Mouse (Mus musculus) neural tube, embryonic 12.5 days (tissue): Measurements from ENCODE around the gene Zbtb48. TPM values are rescaled to one million over a fixed set of nuclear protein-coding genes. Genes with fewer than 3 reads are reported as not detected.
"Not testable (repeated sequence)": the region's sequence is repeated elsewhere in the genome, so short reads cannot be mapped to it uniquely, and the experiment has no call there.

ENCODE experiments used
- ATAC-seq: fragments of 200-750 bp; cut with Nextera tagmentation; 2 replicates; pipeline ENCODE4 v1.8.0; 2017; ENCODE audit warnings: low read depth, mild to moderate bottlenecking, moderate TSS enrichment, moderate library complexity; ENCODE audit not compliant: low FRiP score
- H3K27ac ChIP-seq: fragments of 300-500 bp; sonication (generic); 2 replicates; pipeline ENCODE4 v1.5.1; 2016
- H3K27me3 ChIP-seq: fragments of 300-500 bp; sonication (generic); replicated peaks from 2 replicates; pipeline ENCODE4 v1.6.1; 2016; ENCODE audit warnings: mild to moderate bottlenecking
- H3K36me3 ChIP-seq: fragments of 300-500 bp; sonication (generic); 2 replicates; pipeline ENCODE4 v1.6.1; 2016; ENCODE audit warnings: mild to moderate bottlenecking
- H3K4me1 ChIP-seq: fragments of 300-500 bp; sonication (generic); 2 replicates; pipeline ENCODE4 v1.6.1; 2016
- H3K4me2 ChIP-seq: fragments of 300-500 bp; sonication (generic); replicated peaks from 2 replicates; pipeline ENCODE4 v1.6.1; 2016; ENCODE audit warnings: mild to moderate bottlenecking
- H3K4me3 ChIP-seq: fragments of 300-500 bp; sonication (generic); 2 replicates; pipeline ENCODE4 v1.5.1; 2016
- H3K9ac ChIP-seq: fragments of 300-500 bp; sonication (generic); 2 replicates; pipeline ENCODE4 v1.6.1; 2016; ENCODE audit warnings: mild to moderate bottlenecking
- H3K9me3 ChIP-seq: fragments of 300-500 bp; sonication (generic); 2 replicates; pipeline ENCODE4 v1.6.1; 2016; ENCODE audit warnings: mild to moderate bottlenecking
- WGBS: fragments of 180-500 bp; shearing (Covaris S2); methylation state at CpG from one replicate; pipeline ENCODE4 v1.1.7; 2016; 5-methylcytosine and 5-hydroxymethylcytosine counted together
- polyA plus RNA-seq: library from polyadenylated mRNA; unstranded; fragments of >200 nt; fragmentation: Nextera tagmentation; extraction: Ambion mirVana; gene quantifications from 2 replicates; pipeline ENCODE4 v1.2.1, GENCODE M21; 2016

Zbtb48 gene
- polyA plus RNA-seq, 1 experiment from 2014 or later, result 17.8 TPM

- no peak overlapping the region for H3K9ac ChIP-seq
- 92% methylated on average over 3 of the region's 3 CpGs for WGBS
- H3K4me3 ChIP-seq, result no peak overlapping the region
- H3K4me1 ChIP-seq, result peaks cover 12% of the 10 kb centered on the region
- no peak overlapping the region for H3K4me2 ChIP-seq
- H3K27me3 ChIP-seq, result no peaks in the 10 kb centered on the region
- no peak for ATAC-seq
- H3K36me3 ChIP-seq, result peaks cover 70% of the 10 kb centered on the region
- H3K27ac ChIP-seq, result no peak overlapping the region
- no peaks in the 10 kb centered on the region for H3K9me3 ChIP-seq
Measured at GRCm38 (mm10) chr4:152043171-152043570, 15.7 kb upstream of the Zbtb48 start.

GRCm38 (mm10) chr4:152041924-152042641, 14.6 kb upstream of the Zbtb48 start:
- no peak overlapping the region for H3K4me2 ChIP-seq
- peaks cover 12% of the 10 kb centered on the region for H3K4me1 ChIP-seq
- ATAC-seq, result no peak
- WGBS, result 97% methylated on average over 22 of the region's 22 CpGs
- no peak overlapping the region for H3K27ac ChIP-seq
- no peak overlapping the region for H3K4me3 ChIP-seq
- no peaks in the 10 kb centered on the region for H3K9me3 ChIP-seq
- peaks cover 60% of the 10 kb centered on the region for H3K36me3 ChIP-seq
- H3K27me3 ChIP-seq, result no peaks in the 10 kb centered on the region
- no peak overlapping the region for H3K9ac ChIP-seq

- ATAC-seq, result no peak
- Histone ChIP-seq H3K9ac (peak overlapping the region; percentile 92), H3K4me1 (peaks cover 12% of the 10 kb centered on the region), H3K9me3 (no peaks in the 10 kb centered on the region), H3K36me3 (peaks cover 39% of the 10 kb centered on the region), H3K4me2 (peak overlapping the region; percentile 96), H3K27me3 (no peaks in the 10 kb centered on the region), H3K4me3 (peak overlapping the region; percentile 99), H3K27ac (no peak overlapping the region)
- 5% methylated on average over 25 of the region's 25 CpGs for WGBS
Measured at GRCm38 (mm10) chr4:152039831-152040310, 12.4 kb upstream of the Zbtb48 start.

- Histone ChIP-seq H3K4me3 (peak within 1 kb of the TSS; percentile 99), H3K4me2 (peak within 1 kb of the TSS; percentile 96), H3K4me1 (peaks cover 12% of the 10 kb centered on the region), H3K36me3 (peaks cover 33% of the 10 kb centered on the region), H3K27ac (no peak within 1 kb of the TSS), H3K27me3 (no peaks in the 10 kb centered on the region), H3K9ac (peak within 1 kb of the TSS; percentile 92), H3K9me3 (no peaks in the 10 kb centered on the region)
- peak; percentile 87 for ATAC-seq
- WGBS, result under 1% methylated on average over 60 of the region's 86 CpGs
Measured at GRCm38 (mm10) chr4:152038985-152039830, 11.7 kb upstream of the Zbtb48 start, which contains the start of gene Nol9. TSS of gene Nol9 (plus strand) at chr4:152039321.

- no peaks in the 10 kb centered on the region for H3K27me3 ChIP-seq
- ATAC-seq, result no peak
- H3K9me3 ChIP-seq, result no peaks in the 10 kb centered on the region
- H3K36me3 ChIP-seq, result peaks cover 25% of the 10 kb centered on the region
- H3K27ac ChIP-seq, result no peak within 1 kb of the TSS
- WGBS, result 55% methylated on average over 10 of the region's 10 CpGs
- H3K4me2 ChIP-seq, result peak within 1 kb of the TSS; percentile 96
- H3K4me1 ChIP-seq, result peaks cover 12% of the 10 kb centered on the region
- peak within 1 kb of the TSS; percentile 99 for H3K4me3 ChIP-seq
- H3K9ac ChIP-seq, result peak within 1 kb of the TSS; percentile 92
Measured at GRCm38 (mm10) chr4:152038225-152038984, 10.9 kb upstream of the Zbtb48 start, which contains the start of gene Tas1r1. TSS of gene Tas1r1 (minus strand) at chr4:152038568.

GRCm38 (mm10) chr4:152036464-152036863, 9.0 kb upstream of the Zbtb48 start:
- H3K27ac ChIP-seq, H3K4me3 ChIP-seq, H3K36me3 ChIP-seq, H3K9ac ChIP-seq, H3K4me2 ChIP-seq, ATAC-seq, H3K9me3 ChIP-seq, H3K27me3 ChIP-seq: not testable (repeated sequence)
- 89% methylated on average over 6 of the region's 6 CpGs for WGBS
- peaks cover 12% of the 10 kb centered on the region for H3K4me1 ChIP-seq

GRCm38 (mm10) chr4:152032922-152033321, 5.5 kb upstream of the Zbtb48 start:
- Histone ChIP-seq H3K27ac (no peak overlapping the region), H3K27me3 (no peaks in the 10 kb centered on the region), H3K4me2 (no peak overlapping the region), H3K9ac (no peak overlapping the region), H3K36me3 (no peaks in the 10 kb centered on the region), H3K4me1 (peaks cover 17% of the 10 kb centered on the region), H3K9me3 (no peaks in the 10 kb centered on the region), H3K4me3 (no peak overlapping the region)
- ATAC-seq, result no peak
- WGBS, result 92% methylated on average over 13 of the region's 13 CpGs

- ATAC-seq, result no peak
- H3K36me3 ChIP-seq, result no peaks in the 10 kb centered on the region; the same call in 1 of the 2 replicates
- H3K27ac ChIP-seq, result no peak overlapping the region
- H3K9ac ChIP-seq, result no peak overlapping the region
- 78% methylated on average over 4 of the region's 4 CpGs for WGBS
- peaks cover 41% of the 10 kb centered on the region for H3K4me1 ChIP-seq
- no peaks in the 10 kb centered on the region for H3K9me3 ChIP-seq
- 0 out of 2 replicates have a peak overlapping the region, but pooled peaks have one; percentile 1 for H3K4me2 ChIP-seq
- H3K27me3 ChIP-seq, result no peaks in the 10 kb centered on the region
- no peak overlapping the region for H3K4me3 ChIP-seq
Measured at GRCm38 (mm10) chr4:152029997-152030396, 2.5 kb upstream of the Zbtb48 start.

GRCm38 (mm10) chr4:152029087-152029486, 1.6 kb upstream of the Zbtb48 start:
- no peak overlapping the region for H3K4me3 ChIP-seq
- whole genome bisulfite sequencing, result 50% methylated on average over 5 of the region's 5 CpGs
- H3K9me3 ChIP-seq, result no peaks in the 10 kb centered on the region
- H3K4me2 ChIP-seq, result peak overlapping the region; percentile 93
- peaks cover 46% of the 10 kb centered on the region for H3K4me1 ChIP-seq
- H3K9ac ChIP-seq, result no peak overlapping the region
- no peak overlapping the region for H3K27ac ChIP-seq
- H3K36me3 ChIP-seq, result peaks cover 7% of the 10 kb centered on the region; the same call in 1 of the 2 replicates
- no peaks in the 10 kb centered on the region for H3K27me3 ChIP-seq
- no peak for ATAC-seq

GRCm38 (mm10) chr4:152028456-152028855, 985 bp upstream of the Zbtb48 start:
- H3K4me2 ChIP-seq, result peak overlapping the region; percentile 93
- no peaks in the 10 kb centered on the region for H3K9me3 ChIP-seq
- ATAC-seq, result no peak
- peaks cover 46% of the 10 kb centered on the region for H3K4me1 ChIP-seq
- H3K36me3 ChIP-seq, result peaks cover 10% of the 10 kb centered on the region
- peak overlapping the region; percentile 81; the same call in 1 of the 2 replicates for H3K9ac ChIP-seq
- H3K27me3 ChIP-seq, result no peaks in the 10 kb centered on the region
- WGBS, result 66% methylated on average over 15 of the region's 15 CpGs
- H3K4me3 ChIP-seq, result peak overlapping the region; percentile 83; the same call in 1 of the 2 replicates
- H3K27ac ChIP-seq, result no peak overlapping the region

GRCm38 (mm10) chr4:152026751-152027508, 541 bp downstream of the Zbtb48 start:
- WGBS, result 3% methylated on average over 36 of the region's 41 CpGs
- H3K9me3 ChIP-seq, result no peaks in the 10 kb centered on the region
- peak; percentile 31 for ATAC-seq
- H3K4me1 ChIP-seq, result peaks cover 46% of the 10 kb centered on the region
- peak overlapping the region; percentile 83 for H3K4me3 ChIP-seq
- H3K27me3 ChIP-seq, result no peaks in the 10 kb centered on the region
- H3K4me2 ChIP-seq, result peak overlapping the region; percentile 93
- H3K9ac ChIP-seq, result peak overlapping the region; percentile 81
- peaks cover 25% of the 10 kb centered on the region for H3K36me3 ChIP-seq
- H3K27ac ChIP-seq, result no peak overlapping the region
